Mouse (Mus musculus): Measurements from ENCODE around the gene Rora. TPM values are rescaled to one million over a fixed set of nuclear protein-coding genes. Genes with fewer than 3 reads are reported as not detected.

Gene Rora
- polyA plus RNA-seq, 1 experiment from 2014 or later, result 43.6 TPM

- no peaks in the 10 kb centered on the region for H3K27me3 ChIP-seq (ENCODE audit: control insufficient read depth, insufficient read depth, low read depth, low read length)
- no peak overlapping the region for H3K9ac ChIP-seq (ENCODE audit: low read depth, low read length)
- H3K4me1 ChIP-seq (ENCODE audit: control insufficient read depth, insufficient read depth, low read length), result no peaks in the 10 kb centered on the region
- H3K4me3 ChIP-seq (ENCODE audit: low read depth, low read length), result no peak overlapping the region
- 50% methylated on average over 3 of the region's 3 CpGs for WGBS
- no peaks in the 10 kb centered on the region for H3K9me3 ChIP-seq (replicated peaks; ENCODE audit: control insufficient read depth, low read length, poor library complexity, severe bottlenecking)
- no peaks in the 10 kb centered on the region for H3K36me3 ChIP-seq (ENCODE audit: control insufficient read depth, insufficient read depth, low read length)
- no peak overlapping the region for H3K27ac ChIP-seq (ENCODE audit: low read length)
- H3K4me2 ChIP-seq (ENCODE audit: low read length), result no peak overlapping the region
- no peak for ATAC-seq
Measured at GRCm38 (mm10) chr9:69036296-69036695, 382.7 kb downstream of the Rora start.

- Histone ChIP-seq H3K4me1 (ENCODE audit: control insufficient read depth, insufficient read depth, low read length) (no peaks in the 10 kb centered on the region), H3K27me3 (ENCODE audit: control insufficient read depth, insufficient read depth, low read depth, low read length) (no peaks in the 10 kb centered on the region), H3K4me2 (ENCODE audit: low read length) (no peak overlapping the region), H3K27ac (ENCODE audit: low read length) (no peak overlapping the region), H3K4me3 (ENCODE audit: low read depth, low read length) (no peak overlapping the region), H3K9ac (ENCODE audit: low read depth, low read length) (no peak overlapping the region), H3K36me3 (ENCODE audit: control insufficient read depth, insufficient read depth, low read length) (no peaks in the 10 kb centered on the region), H3K9me3 (replicated peaks; ENCODE audit: control insufficient read depth, low read length, poor library complexity, severe bottlenecking) (no peaks in the 10 kb centered on the region)
- WGBS, result 93% methylated on average over 8 of the region's 8 CpGs
- ATAC-seq, result no peak
Measured at GRCm38 (mm10) chr9:69043920-69044613, 390.5 kb downstream of the Rora start.

- ATAC-seq, result no peak
- no peaks in the 10 kb centered on the region for H3K36me3 ChIP-seq (ENCODE audit: control insufficient read depth, insufficient read depth, low read length)
- H3K27me3 ChIP-seq (ENCODE audit: control insufficient read depth, insufficient read depth, low read depth, low read length), result no peaks in the 10 kb centered on the region
- WGBS, result 92% methylated on average over 7 of the region's 7 CpGs
- H3K9me3 ChIP-seq (replicated peaks; ENCODE audit: control insufficient read depth, low read length, poor library complexity, severe bottlenecking), result no peaks in the 10 kb centered on the region
- H3K27ac ChIP-seq (ENCODE audit: low read length), result no peak overlapping the region
- H3K4me3 ChIP-seq (ENCODE audit: low read depth, low read length), result no peak overlapping the region
- H3K4me1 ChIP-seq (ENCODE audit: control insufficient read depth, insufficient read depth, low read length), result no peaks in the 10 kb centered on the region
- no peak overlapping the region for H3K4me2 ChIP-seq (ENCODE audit: low read length)
- H3K9ac ChIP-seq (ENCODE audit: low read depth, low read length), result no peak overlapping the region
Measured at GRCm38 (mm10) chr9:69044614-69045133, 391.1 kb downstream of the Rora start.

GRCm38 (mm10) chr9:69045908-69046307 lies 392.3 kb downstream of the Rora start:
- no peak for ATAC-seq
- Histone ChIP-seq H3K27me3 (ENCODE audit: control insufficient read depth, insufficient read depth, low read depth, low read length) (no peaks in the 10 kb centered on the region), H3K9me3 (replicated peaks; ENCODE audit: control insufficient read depth, low read length, poor library complexity, severe bottlenecking) (no peaks in the 10 kb centered on the region), H3K27ac (ENCODE audit: low read length) (no peak overlapping the region), H3K4me2 (ENCODE audit: low read length) (no peak overlapping the region), H3K36me3 (ENCODE audit: control insufficient read depth, insufficient read depth, low read length) (no peaks in the 10 kb centered on the region), H3K9ac (ENCODE audit: low read depth, low read length) (no peak overlapping the region), H3K4me1 (ENCODE audit: control insufficient read depth, insufficient read depth, low read length) (no peaks in the 10 kb centered on the region), H3K4me3 (ENCODE audit: low read depth, low read length) (no peak overlapping the region)
- 92% methylated on average over 8 of the region's 8 CpGs for WGBS

GRCm38 (mm10) chr9:69050856-69051255 lies 397.3 kb downstream of the Rora start:
- H3K4me2 ChIP-seq (ENCODE audit: low read length), result no peak overlapping the region
- H3K4me1 ChIP-seq (ENCODE audit: control insufficient read depth, insufficient read depth, low read length), result no peaks in the 10 kb centered on the region
- no peak overlapping the region for H3K27ac ChIP-seq (ENCODE audit: low read length)
- no peaks in the 10 kb centered on the region for H3K9me3 ChIP-seq (replicated peaks; ENCODE audit: control insufficient read depth, low read length, poor library complexity, severe bottlenecking)
- no peaks in the 10 kb centered on the region for H3K27me3 ChIP-seq (ENCODE audit: control insufficient read depth, insufficient read depth, low read depth, low read length)
- no peak overlapping the region for H3K9ac ChIP-seq (ENCODE audit: low read depth, low read length)
- H3K4me3 ChIP-seq (ENCODE audit: low read depth, low read length), result no peak overlapping the region
- H3K36me3 ChIP-seq (ENCODE audit: control insufficient read depth, insufficient read depth, low read length), result no peaks in the 10 kb centered on the region
- 81% methylated on average over 8 of the region's 8 CpGs for WGBS
- ATAC-seq, result no peak

GRCm38 (mm10) chr9:69051890-69052289 lies 398.3 kb downstream of the Rora start:
- 86% methylated on average over 5 of the region's 5 CpGs for WGBS
- H3K27ac ChIP-seq (ENCODE audit: low read length), result no peak overlapping the region
- no peak overlapping the region for H3K4me3 ChIP-seq (ENCODE audit: low read depth, low read length)
- H3K4me2 ChIP-seq (ENCODE audit: low read length), result no peak overlapping the region
- no peak for ATAC-seq
- no peak overlapping the region for H3K9ac ChIP-seq (ENCODE audit: low read depth, low read length)
- no peaks in the 10 kb centered on the region for H3K36me3 ChIP-seq (ENCODE audit: control insufficient read depth, insufficient read depth, low read length)
- H3K27me3 ChIP-seq (ENCODE audit: control insufficient read depth, insufficient read depth, low read depth, low read length), result no peaks in the 10 kb centered on the region
- no peaks in the 10 kb centered on the region for H3K9me3 ChIP-seq (replicated peaks; ENCODE audit: control insufficient read depth, low read length, poor library complexity, severe bottlenecking)
- no peaks in the 10 kb centered on the region for H3K4me1 ChIP-seq (ENCODE audit: control insufficient read depth, insufficient read depth, low read length)

GRCm38 (mm10) chr9:69055302-69055701 lies 401.7 kb downstream of the Rora start:
- Histone ChIP-seq H3K4me3 (ENCODE audit: low read depth, low read length) (no peak overlapping the region), H3K9me3 (replicated peaks; ENCODE audit: control insufficient read depth, low read length, poor library complexity, severe bottlenecking) (no peaks in the 10 kb centered on the region), H3K4me1 (ENCODE audit: control insufficient read depth, insufficient read depth, low read length) (peaks cover 6% of the 10 kb centered on the region), H3K27me3 (ENCODE audit: control insufficient read depth, insufficient read depth, low read depth, low read length) (no peaks in the 10 kb centered on the region), H3K36me3 (ENCODE audit: control insufficient read depth, insufficient read depth, low read length) (no peaks in the 10 kb centered on the region), H3K4me2 (ENCODE audit: low read length) (no peak overlapping the region), H3K9ac (ENCODE audit: low read depth, low read length) (no peak overlapping the region), H3K27ac (ENCODE audit: low read length) (no peak overlapping the region)
- no peak for ATAC-seq
- WGBS, result 96% methylated on average over 5 of the region's 5 CpGs

GRCm38 (mm10) chr9:69071203-69071867 lies 417.7 kb downstream of the Rora start:
- no peak overlapping the region for H3K4me3 ChIP-seq (ENCODE audit: low read depth, low read length)
- no peak overlapping the region for H3K27ac ChIP-seq (ENCODE audit: low read length)
- WGBS, result 52% methylated on average over 15 of the region's 15 CpGs
- peaks cover 9% of the 10 kb centered on the region for H3K4me1 ChIP-seq (ENCODE audit: control insufficient read depth, insufficient read depth, low read length)
- H3K36me3 ChIP-seq (ENCODE audit: control insufficient read depth, insufficient read depth, low read length), result no peaks in the 10 kb centered on the region
- no peaks in the 10 kb centered on the region for H3K27me3 ChIP-seq (ENCODE audit: control insufficient read depth, insufficient read depth, low read depth, low read length)
- no peak for ATAC-seq
- no peaks in the 10 kb centered on the region for H3K9me3 ChIP-seq (replicated peaks; ENCODE audit: control insufficient read depth, low read length, poor library complexity, severe bottlenecking)
- no peak overlapping the region for H3K4me2 ChIP-seq (ENCODE audit: low read length)
- H3K9ac ChIP-seq (ENCODE audit: low read depth, low read length), result no peak overlapping the region

GRCm38 (mm10) chr9:69073271-69073670 lies 419.7 kb downstream of the Rora start:
- 72% methylated on average over 7 of the region's 7 CpGs for WGBS
- ATAC-seq, result no peak

More at GRCm38 (mm10) chr9:69073271-69073670, 419.7 kb downstream of the Rora start:
- Histone ChIP-seq H3K4me3 (ENCODE audit: low read depth, low read length) (no peak overlapping the region), H3K9ac (ENCODE audit: low read depth, low read length) (no peak overlapping the region), H3K4me1 (ENCODE audit: control insufficient read depth, insufficient read depth, low read length) (peaks cover 9% of the 10 kb centered on the region), H3K36me3 (ENCODE audit: control insufficient read depth, insufficient read depth, low read length) (no peaks in the 10 kb centered on the region), H3K9me3 (replicated peaks; ENCODE audit: control insufficient read depth, low read length, poor library complexity, severe bottlenecking) (no peaks in the 10 kb centered on the region), H3K4me2 (ENCODE audit: low read length) (no peak overlapping the region), H3K27ac (ENCODE audit: low read length) (no peak overlapping the region), H3K27me3 (ENCODE audit: control insufficient read depth, insufficient read depth, low read depth, low read length) (no peaks in the 10 kb centered on the region)
